20 mouse cellular contexts compared by ENCODE assay signal in genomic region chr7:127604256-127604655, GRCm38 (mm10). TPM values are rescaled to one million over a fixed set of nuclear protein-coding genes. Genes with fewer than 3 reads are reported as not detected.
A peak's percentile ranks its signal among the peaks of the same experiment; 100 is the strongest.
DNase-seq lines count a peak whose midpoint lies in the region; ATAC-seq and TF ChIP-seq lines count a peak whose summit lies in the region.
"Had no signal": no experiment of that assay in that cellular context is flagged by ENCODE, and none has a peak within 500 bp of the region (broad histone marks: within the 10 kb centered on the region; RNA-seq: fewer than 3 reads in every experiment).

No protein-coding gene starts in this region.

- intact Hi-C loops in heart, postnatal 10 days (cut with DNase I), result no loop called here

- TF ChIP-seq CTCF in testis, adult 2 months (IDR thresholded peaks at IDR 0.05; ENCODE audit: control insufficient read depth, insufficient read depth, insufficient replicate concordance, low read depth, low read length), result no peak
- TF ChIP-seq CTCF in kidney, adult 2 months (conservative IDR thresholded peaks at IDR 0.05; ENCODE audit: insufficient read depth, insufficient read length, low read depth, low read length), result no peak

- peak overlapping the region; percentile 79 for H3K4me3 ChIP-seq in testis, adult 2 months (ENCODE audit: control insufficient read depth, low read depth, low read length)
- H3K4me3 ChIP-seq in kidney, adult 2 months (ENCODE audit: insufficient read depth, low read depth, low read length), result no peak overlapping the region
- H3K4me3 ChIP-seq: embryonic facial prominence, embryonic 12.5 days; forebrain, embryonic 15.5 days; heart, embryonic 13.5 days had no signal

- peak; percentile 89 for DNase-seq in heart, adult 11 months
- DNase-seq in heart, postnatal 10 days, result no peak
- DNase-seq in testis, postnatal 10 days (ENCODE audit: low spot score), result no peak
- DNase-seq in adipocyte (ENCODE audit: low spot score), result no peak
- DNase-seq in kidney, adult 2 months, result no peak
- DNase-seq: adrenal gland, adult 8-10 months; adrenal gland, postnatal 36 days; B cell, adult 2 months; cerebellum, adult 2 months; cerebellum, postnatal 10 days; gastrocnemius, postnatal 10 days had no signal

- no peaks in the 10 kb centered on the region for H3K4me1 ChIP-seq in testis, adult 2 months (ENCODE audit: control insufficient read depth, insufficient read depth, low read length)
- H3K4me1 ChIP-seq in kidney, adult 2 months (ENCODE audit: control insufficient read depth, insufficient read depth, low read length), result no peaks in the 10 kb centered on the region
- H3K4me1 ChIP-seq: embryonic facial prominence, embryonic 12.5 days; forebrain, embryonic 15.5 days; heart, embryonic 13.5 days had no signal

- no peaks in the 10 kb centered on the region; the same call in 1 of the 2 replicates for H3K36me3 ChIP-seq in testis, adult 2 months (ENCODE audit: control insufficient read depth, insufficient read depth, low read length)
- H3K36me3 ChIP-seq in kidney, adult 2 months (ENCODE audit: control insufficient read depth, insufficient read depth, low read length), result peaks cover 6% of the 10 kb centered on the region

- TF ChIP-seq POLR2A in testis, adult 2 months (IDR thresholded peaks at IDR 0.05; ENCODE audit: control insufficient read depth, low read depth, low read length), result peak; percentile 44; the same call in 1 of the 2 replicates
- TF ChIP-seq POLR2A in kidney, adult 2 months (IDR thresholded peaks at IDR 0.05; ENCODE audit: low read depth, low read length), result no peak

- no peaks in the 10 kb centered on the region for H3K27me3 ChIP-seq in testis, adult 2 months (ENCODE audit: control insufficient read depth, insufficient read depth, low read length)
- no peaks in the 10 kb centered on the region for H3K27me3 ChIP-seq in kidney, adult 2 months (replicated peaks; ENCODE audit: control insufficient read depth, insufficient read depth, low read length)
- H3K27me3 ChIP-seq: embryonic facial prominence, embryonic 12.5 days; forebrain, embryonic 15.5 days; heart, embryonic 13.5 days had no signal

- peak; percentile 56 for ATAC-seq in megakaryocyte progenitor cell, adult 5-6 weeks (replicated peaks; ENCODE audit: poor library complexity)
- ATAC-seq: CD4-positive, CD25-positive, alpha-beta regulatory T cell, adult 4 months; forebrain, embryonic 15.5 days; intestine, embryonic 16.5 days had no signal

- H3K27ac ChIP-seq in testis, adult 2 months (ENCODE audit: control insufficient read depth, insufficient read depth, low read depth, low read length), result peak overlapping the region; percentile 83
- no peak overlapping the region for H3K27ac ChIP-seq in kidney, adult 2 months (ENCODE audit: insufficient read depth, low read depth, low read length)
- H3K27ac ChIP-seq: forebrain, embryonic 15.5 days; heart, embryonic 13.5 days; hindbrain, embryonic 14.5 days had no signal

- 85% methylated on average over 10 of the region's 10 CpGs for WGBS in kidney, adult 2 months

RNA-seq across cellular contexts. Expression of gene Zfp629, which starts 11.3 kb away (rescaled TPM):
- 10 to 100 TPM; 32.4 to 35.1 TPM for total RNA-seq in heart, postnatal 10 days (2021)
- polyA plus RNA-seq in testis, adult 2 months (2012; rRNA removed), result 10.4 and 14.9 TPM in 2 replicates
- total RNA-seq in megakaryocyte progenitor cell, adult 5-6 weeks (2015), result 5.4 and 8.4 TPM in 2 replicates
- total RNA-seq in megakaryocyte progenitor cell, adult 5-6 weeks (2017), result 8.5 and 11.3 TPM in 2 replicates
- 12.3 and 16.9 TPM in 2 replicates for polyA plus RNA-seq in kidney, adult 2 months (2012; rRNA removed)

RNA-seq across cellular contexts. Expression of gene Rnf40, which starts 15.7 kb away (rescaled TPM):
- total RNA-seq in heart, postnatal 10 days (2021), result 10 to 100 TPM; 54.3 to 57.0 TPM
- polyA plus RNA-seq in testis, adult 2 months (2012; rRNA removed), result 56.5 and 63.5 TPM in 2 replicates
- total RNA-seq in megakaryocyte progenitor cell, adult 5-6 weeks (2015), result 11.7 and 16.5 TPM in 2 replicates
- 36.9 and 41.9 TPM in 2 replicates for total RNA-seq in megakaryocyte progenitor cell, adult 5-6 weeks (2017)
- 24.7 and 25.7 TPM in 2 replicates for polyA plus RNA-seq in kidney, adult 2 months (2012; rRNA removed)

RNA-seq across cellular contexts. Expression of gene Ccdc189, which starts 15.9 kb away (rescaled TPM):
- total RNA-seq in heart, postnatal 10 days (2021), result 1 to 10 TPM; 7.3 to 8.7 TPM
- polyA plus RNA-seq in testis, adult 2 months (2012; rRNA removed), result 200 and 220 TPM in 2 replicates
- 1.8 and 2.2 TPM in 2 replicates for total RNA-seq in megakaryocyte progenitor cell, adult 5-6 weeks (2015)
- total RNA-seq in megakaryocyte progenitor cell, adult 5-6 weeks (2017), result 2.5 and 3.1 TPM in 2 replicates
- 17.1 and 18.6 TPM in 2 replicates for polyA plus RNA-seq in kidney, adult 2 months (2012; rRNA removed)

RNA-seq across cellular contexts. Expression of gene Phkg2, which starts 31.1 kb away (rescaled TPM):
- 10 to 100 TPM; 21.0 to 21.1 TPM for total RNA-seq in heart, postnatal 10 days (2021)
- polyA plus RNA-seq in testis, adult 2 months (2012; rRNA removed), result 1,776 and 1,820 TPM in 2 replicates
- 27.1 and 32.3 TPM in 2 replicates for total RNA-seq in megakaryocyte progenitor cell, adult 5-6 weeks (2015)
- total RNA-seq in megakaryocyte progenitor cell, adult 5-6 weeks (2017), result 26.7 and 29.2 TPM in 2 replicates
- 53.6 and 65.6 TPM in 2 replicates for polyA plus RNA-seq in kidney, adult 2 months (2012; rRNA removed)

RNA-seq across cellular contexts. Expression of gene Tmem265, which starts 43.1 kb away (rescaled TPM):
- total RNA-seq in heart, postnatal 10 days (2021), result not detected
- polyA plus RNA-seq in testis, adult 2 months (2012; rRNA removed), result 4.3 and 4.5 TPM in 2 replicates
- 1.7 TPM in 1 of 2 replicates, not detected in the other for total RNA-seq in megakaryocyte progenitor cell, adult 5-6 weeks (2015)
- 2.3 and 2.5 TPM in 2 replicates for total RNA-seq in megakaryocyte progenitor cell, adult 5-6 weeks (2017)
- polyA plus RNA-seq in kidney, adult 2 months (2012; rRNA removed), result not detected in 2 replicates
- total RNA-seq: adrenal gland, adult 8-10 months; adrenal gland, postnatal 36 days; gastrocnemius, postnatal 10 days had no signal
- polyA plus RNA-seq: cerebellum, adult 2 months; frontal cortex, adult 2 months had no signal
